Mouse (Mus musculus) adrenal gland, postnatal 4 days (tissue): Measurements from ENCODE around the gene Khdrbs1. TPM values are rescaled to one million over a fixed set of nuclear protein-coding genes. Genes with fewer than 3 reads are reported as not detected.
"Not testable (repeated sequence)": the region's sequence is repeated elsewhere in the genome, so short reads cannot be mapped to it uniquely, and the experiment has no call there.

Source experiments
- DNase-seq, 2 experiments: peaks; one replicate each; pipeline ENCODE4 v3.0.0; 2021 to 2022; ENCODE audit warnings: low spot score in 2 of 2, mixed read lengths in 2 of 2
- total RNA-seq, 2 experiments: library from RNA; stranded (reverse); gene quantifications; 2 replicates each; pipeline ENCODE4 v1.2.3; 2021

Gene Khdrbs1
- total RNA-seq, 2 experiments from 2014 or later, result 122 to 138 TPM

- no peak for DNase-seq
These were observed 4.0 kb upstream of the Khdrbs1 start for GRCm38 (mm10) chr4:129746106-129746505.

- DNase-seq, result no peak
These were observed 1.4 kb upstream of the Khdrbs1 start for GRCm38 (mm10) chr4:129743494-129743893.

- no peak for DNase-seq
These were observed 897 bp upstream of the Khdrbs1 start for GRCm38 (mm10) chr4:129743010-129743390.

- no peak for DNase-seq
These were observed 200 bp downstream of the Khdrbs1 start for GRCm38 (mm10) chr4:129741974-129742231.

- peak; percentile 18 to 21 for DNase-seq
These were observed 691 bp downstream of the Khdrbs1 start for GRCm38 (mm10) chr4:129741251-129741973.

- DNase-seq, result no peak
These were observed 2.9 kb downstream of the Khdrbs1 start for GRCm38 (mm10) chr4:129739111-129739645.

- no peak for DNase-seq
These were observed 5.9 kb downstream of the Khdrbs1 start for GRCm38 (mm10) chr4:129736173-129736572.

GRCm38 (mm10) chr4:129735485-129735884, 6.6 kb downstream of the Khdrbs1 start:
- not testable (repeated sequence) for DNase-seq

GRCm38 (mm10) chr4:129731423-129731822, 10.7 kb downstream of the Khdrbs1 start:
- DNase-seq, result no peak

GRCm38 (mm10) chr4:129716310-129716709, 25.8 kb downstream of the Khdrbs1 start:
- DNase-seq, result no peak

- no peak for DNase-seq
These were observed 32.5 kb downstream of the Khdrbs1 start for GRCm38 (mm10) chr4:129709486-129710129.

GRCm38 (mm10) chr4:129706750-129707149, 35.4 kb downstream of the Khdrbs1 start:
- no peak for DNase-seq

GRCm38 (mm10) chr4:129702454-129702853, 39.6 kb downstream of the Khdrbs1 start:
- DNase-seq, result no peak

GRCm38 (mm10) chr4:129701503-129702377, 40.4 kb downstream of the Khdrbs1 start:
- peak; percentile 56 to 83 for DNase-seq

GRCm38 (mm10) chr4:129700661-129701060, 41.4 kb downstream of the Khdrbs1 start:
- not testable (repeated sequence) for DNase-seq

- DNase-seq, result no peak
These were observed 41.9 kb downstream of the Khdrbs1 start for GRCm38 (mm10) chr4:129700216-129700615.

- DNase-seq, result no peak
These were observed 44.9 kb downstream of the Khdrbs1 start for GRCm38 (mm10) chr4:129697191-129697590.

GRCm38 (mm10) chr4:129696158-129696985, 45.7 kb downstream of the Khdrbs1 start, which contains the start of gene Tmem39b:
Tmem39b (minus strand) TSS chr4:129696838.
- peak; percentile 65 to 85 for DNase-seq

- no peak for DNase-seq
These were observed 46.3 kb downstream of the Khdrbs1 start for GRCm38 (mm10) chr4:129695815-129696157.

GRCm38 (mm10) chr4:129684531-129684930, 57.6 kb downstream of the Khdrbs1 start:
- no peak for DNase-seq
